Mouse (Mus musculus) testis, adult 2 months (tissue): Measurements from ENCODE around the gene Gm5134.

Experiments
- CTCF ChIP-seq: fragments of 200-500 bp; IDR thresholded peaks from 2 replicates; pipeline ENCODE4 v1.5.1; 2012; ENCODE audit warnings: low read depth, mild to moderate bottlenecking, inconsistent platforms, low read length, moderate library complexity; ENCODE audit not compliant: control insufficient read depth, insufficient read depth, insufficient replicate concordance
- POLR2A ChIP-seq: fragments of 200-500 bp; IDR thresholded peaks from 2 replicates; pipeline ENCODE4 v1.6.1; 2012; ENCODE audit warnings: low read depth, mild to moderate bottlenecking, inconsistent platforms, low read length, moderate library complexity; ENCODE audit not compliant: control insufficient read depth

DNA sequence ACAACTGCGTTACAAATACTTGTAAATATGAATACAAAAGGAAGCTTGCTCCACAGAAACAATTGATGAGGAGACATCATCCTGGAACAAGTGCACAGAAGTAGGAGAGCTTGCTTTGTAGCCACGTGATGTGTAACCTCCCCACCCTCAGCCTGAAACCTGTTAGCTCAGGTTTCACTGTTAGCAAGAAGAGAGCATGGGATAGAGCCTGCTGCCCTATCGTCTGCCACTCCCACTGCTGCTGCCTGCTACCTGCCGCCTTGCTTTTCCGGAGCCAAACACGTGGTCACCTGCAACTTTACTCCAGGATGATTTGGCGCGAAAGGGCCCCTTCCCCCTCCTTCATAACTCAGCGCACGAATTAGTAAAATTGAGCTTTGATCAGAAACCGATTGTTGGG, 97.5 kb downstream of the Gm5134 start:
- TF ChIP-seq CTCF (no peak), POLR2A (no peak)
